Mouse (Mus musculus): ENCODE results near the gene Strap. TPM values are rescaled to one million over a fixed set of nuclear protein-coding genes. Genes with fewer than 3 reads are reported as not detected.

The Strap gene
- polyA plus RNA-seq, 1 experiment from 2014 or later, result 159 TPM

DNA sequence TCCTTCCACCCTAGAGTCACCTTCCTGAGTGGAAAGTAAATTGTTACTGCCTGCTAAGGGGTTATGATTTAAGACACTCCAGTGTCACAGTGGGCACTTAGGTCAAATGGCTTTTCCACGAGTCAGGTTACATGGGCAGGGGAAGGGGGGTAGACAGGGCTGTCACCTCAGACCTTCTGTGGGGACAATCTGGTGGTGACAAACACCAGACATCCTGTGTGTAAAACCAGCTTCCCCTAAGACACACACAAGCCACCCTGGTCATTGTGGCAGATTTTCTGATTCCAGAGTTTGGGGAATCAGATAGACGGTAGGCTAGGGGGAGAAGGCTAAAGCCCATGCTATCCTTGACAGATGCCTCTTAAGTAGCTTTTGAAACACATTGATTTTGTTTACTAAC is 60.6 kb downstream of the Strap start:
- H3K4me3 ChIP-seq (ENCODE audit: low read length), result no peak overlapping the region
- ATAC-seq, result no peak
- no peaks in the 10 kb centered on the region for H3K4me1 ChIP-seq (ENCODE audit: control insufficient read depth, insufficient read depth, low read depth, low read length)
- H3K9me3 ChIP-seq (ENCODE audit: control insufficient read depth, low read length), result peaks cover 7% of the 10 kb centered on the region
- H3K4me2 ChIP-seq (ENCODE audit: low read length), result no peak overlapping the region
- H3K36me3 ChIP-seq (ENCODE audit: control insufficient read depth, insufficient read depth, low read length), result 0 out of 2 replicates have a peak, but pooled peaks cover 2% of the 10 kb centered on the region
- no peak overlapping the region for H3K9ac ChIP-seq (ENCODE audit: low read depth, low read length)
- H3K27me3 ChIP-seq (replicated peaks; ENCODE audit: control insufficient read depth, insufficient read depth, low read length), result no peaks in the 10 kb centered on the region
- 73% methylated on average over 2 of the region's 2 CpGs for WGBS
- no peak overlapping the region for H3K27ac ChIP-seq (ENCODE audit: low read depth, low read length)

DNA sequence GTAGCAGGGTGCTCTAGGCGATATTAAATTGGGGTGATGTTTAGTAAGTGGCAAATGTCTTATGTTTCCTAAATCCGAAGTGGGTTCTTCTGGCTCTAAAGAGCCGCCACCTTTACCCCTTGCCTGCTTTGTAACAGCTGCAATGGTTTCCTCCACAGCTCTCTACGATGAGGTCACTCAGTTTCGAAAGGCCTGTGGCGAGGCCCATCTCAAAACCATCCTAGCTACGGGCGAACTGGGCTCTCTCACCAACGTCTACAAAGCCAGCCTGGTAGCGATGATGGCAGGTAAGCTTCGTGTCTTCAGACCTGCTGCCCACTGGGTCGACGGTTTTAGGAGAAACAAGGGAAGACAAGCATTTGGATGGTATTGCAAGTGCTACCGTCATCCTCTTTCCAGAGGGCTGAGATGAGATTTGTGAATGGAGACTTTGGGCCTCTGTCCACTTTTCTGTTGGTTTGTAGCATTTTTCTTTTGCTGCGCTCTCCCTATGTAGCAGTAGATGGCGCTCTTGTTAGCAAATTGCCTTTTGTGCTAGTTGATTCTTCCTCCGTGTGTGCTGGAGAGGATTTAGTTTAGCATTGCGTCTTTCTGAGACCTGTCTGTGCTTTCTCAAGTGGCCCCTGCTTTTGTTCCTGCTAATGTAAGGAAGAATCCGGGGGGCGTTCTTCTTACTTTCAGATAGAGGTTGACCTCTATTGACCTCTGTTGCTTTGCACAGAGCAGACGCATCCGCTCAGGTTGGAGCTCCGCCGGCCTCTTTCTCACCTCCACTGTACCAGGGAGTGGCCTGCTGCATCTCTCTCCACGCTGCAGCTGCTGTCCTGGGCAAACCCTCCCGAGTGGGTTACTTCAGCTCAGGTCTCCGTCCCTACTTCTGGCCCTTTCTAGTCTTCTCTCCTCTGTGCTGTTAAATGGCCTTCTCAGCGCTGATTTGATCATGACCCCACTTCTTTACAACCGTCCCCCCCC is 62.0 kb downstream of the Strap start:
- H3K4me3 ChIP-seq (ENCODE audit: low read length), result no peak overlapping the region
- H3K36me3 ChIP-seq (ENCODE audit: control insufficient read depth, insufficient read depth, low read length), result 0 out of 2 replicates have a peak, but pooled peaks cover 2% of the 10 kb centered on the region
- no peak overlapping the region for H3K4me2 ChIP-seq (ENCODE audit: low read length)
- peak; percentile 77 for ATAC-seq
- WGBS, result 75% methylated on average over 29 of the region's 29 CpGs
- peaks cover 7% of the 10 kb centered on the region for H3K9me3 ChIP-seq (ENCODE audit: control insufficient read depth, low read length)
- H3K27ac ChIP-seq (ENCODE audit: low read depth, low read length), result no peak overlapping the region
- H3K9ac ChIP-seq (ENCODE audit: low read depth, low read length), result no peak overlapping the region
- no peaks in the 10 kb centered on the region for H3K27me3 ChIP-seq (replicated peaks; ENCODE audit: control insufficient read depth, insufficient read depth, low read length)
- no peaks in the 10 kb centered on the region for H3K4me1 ChIP-seq (ENCODE audit: control insufficient read depth, insufficient read depth, low read depth, low read length)

DNA sequence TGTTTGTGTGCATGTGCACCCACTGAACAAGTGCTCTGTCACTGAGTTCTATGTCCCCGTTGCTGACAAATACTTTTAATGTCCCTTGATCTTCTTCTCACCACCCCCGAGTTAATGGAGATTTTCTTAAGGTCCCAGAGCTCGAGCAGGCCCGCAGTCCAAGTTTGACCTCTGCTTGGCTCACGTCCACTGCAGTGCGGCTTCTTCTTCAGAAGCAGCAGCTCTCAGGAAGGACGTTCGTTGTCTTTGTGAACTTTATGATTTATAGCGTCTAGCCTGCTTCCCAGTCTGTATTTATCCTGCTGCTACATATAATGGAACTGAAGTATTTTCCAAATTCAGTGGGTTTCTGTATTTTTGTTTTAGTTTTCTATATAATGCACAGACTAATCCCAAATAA is 64.4 kb downstream of the Strap start:
- Histone ChIP-seq H3K9ac (ENCODE audit: low read depth, low read length) (no peak overlapping the region), H3K27ac (ENCODE audit: low read depth, low read length) (no peak overlapping the region), H3K4me3 (ENCODE audit: low read length) (no peak overlapping the region), H3K9me3 (ENCODE audit: control insufficient read depth, low read length) (peaks cover 7% of the 10 kb centered on the region), H3K36me3 (ENCODE audit: control insufficient read depth, insufficient read depth, low read length) (0 out of 2 replicates have a peak, but pooled peaks cover 2% of the 10 kb centered on the region), H3K4me1 (ENCODE audit: control insufficient read depth, insufficient read depth, low read depth, low read length) (no peaks in the 10 kb centered on the region), H3K27me3 (replicated peaks; ENCODE audit: control insufficient read depth, insufficient read depth, low read length) (no peaks in the 10 kb centered on the region), H3K4me2 (ENCODE audit: low read length) (no peak overlapping the region)
- 91% methylated on average over 9 of the region's 9 CpGs for WGBS
- ATAC-seq, result no peak

Other genes with a start within 250 kb of the Strap start
- 31.5 and 33.7 TPM in 2 replicates for gene Eps8, start 80.2 kb upstream of the Strap start, polyA plus RNA-seq (2015; fragmentation: Nextera tagmentation; extraction: Ambion mirVana)
- gene Dera, start 19.5 kb downstream of the Strap start, polyA plus RNA-seq (2015; fragmentation: Nextera tagmentation; extraction: Ambion mirVana), result 13.7 and 14.3 TPM in 2 replicates